Mouse (Mus musculus) forebrain, embryonic 10.5 days (tissue): Measurements from ENCODE around the gene Lrfn3. TPM values are rescaled to one million over a fixed set of nuclear protein-coding genes. Genes with fewer than 3 reads are reported as not detected.
A peak's percentile ranks its signal among the peaks of the same experiment; 100 is the strongest.

Experiments used
- DNase-seq: peaks from one replicate; pipeline ENCODE4 v3.0.0-alpha.2; 2017; ENCODE audit warnings: low spot score; ENCODE audit errors: extremely low spot score
- H3K27ac ChIP-seq: fragments of 300-500 bp; sonication (generic); 2 replicates; pipeline ENCODE4 v1.5.1; 2016; ENCODE audit warnings: mild to moderate bottlenecking
- H3K27me3 ChIP-seq: fragments of 300-500 bp; sonication (generic); 2 replicates; pipeline ENCODE4 v1.6.1; 2016; ENCODE audit warnings: mild to moderate bottlenecking; ENCODE audit not compliant: poor library complexity, severe bottlenecking
- H3K36me3 ChIP-seq: fragments of 300-500 bp; sonication (generic); replicated peaks from 2 replicates; pipeline ENCODE4 v1.6.1; 2016; ENCODE audit warnings: mild to moderate bottlenecking, moderate library complexity
- H3K4me1 ChIP-seq: fragments of 300-500 bp; sonication (generic); 2 replicates; pipeline ENCODE4 v1.6.1; 2016
- H3K4me3 ChIP-seq: fragments of 300-500 bp; sonication (generic); 2 replicates; pipeline ENCODE4 v1.5.1; 2016; ENCODE audit warnings: mild to moderate bottlenecking, moderate library complexity
- H3K9me3 ChIP-seq: fragments of 300-500 bp; sonication (generic); 2 replicates; pipeline ENCODE4 v1.6.1; 2016; ENCODE audit warnings: mild to moderate bottlenecking, moderate library complexity
- WGBS: fragments of 180-500 bp; shearing (Covaris S2); methylation state at CpG from one replicate; pipeline ENCODE4 v1.1.7; 2016; 5-methylcytosine and 5-hydroxymethylcytosine counted together
- polyA plus RNA-seq: library from polyadenylated mRNA; unstranded; fragments of >200 nt; fragmentation: Nextera tagmentation; extraction: Ambion mirVana; gene quantifications from 2 replicates; pipeline ENCODE4 v1.2.1, GENCODE M21; 2016

Gene Lrfn3
- polyA plus RNA-seq, 1 experiment from 2014 or later, result 5.3 TPM

GRCm38 (mm10) chr7:30367466-30367865 is 4.9 kb upstream of the Lrfn3 start:
- Histone ChIP-seq H3K9me3 (no peaks in the 10 kb centered on the region), H3K4me1 (peaks cover 15% of the 10 kb centered on the region), H3K27ac (no peak overlapping the region), H3K36me3 (no peaks in the 10 kb centered on the region), H3K4me3 (no peak overlapping the region), H3K27me3 (peaks cover 20% of the 10 kb centered on the region)
- no peak for DNase-seq
- 78% methylated on average over 2 of the region's 2 CpGs for WGBS

- H3K9me3 ChIP-seq, result peaks cover 10% of the 10 kb centered on the region
- H3K36me3 ChIP-seq, result peaks cover 19% of the 10 kb centered on the region
- peaks cover 20% of the 10 kb centered on the region for H3K27me3 ChIP-seq
- H3K4me1 ChIP-seq, result peaks cover 50% of the 10 kb centered on the region
- peak overlapping the region; percentile 87 for H3K4me3 ChIP-seq
- no peak overlapping the region for H3K27ac ChIP-seq
- DNase-seq, result no peak
- 72% methylated on average over 6 of the region's 6 CpGs for WGBS
Observed at GRCm38 (mm10) chr7:30363344-30363738, 769 bp upstream of the Lrfn3 start.

- peaks cover 49% of the 10 kb centered on the region for H3K4me1 ChIP-seq
- H3K9me3 ChIP-seq, result peaks cover 10% of the 10 kb centered on the region
- no peak overlapping the region for H3K27ac ChIP-seq
- peaks cover 37% of the 10 kb centered on the region for H3K36me3 ChIP-seq
- peak overlapping the region; percentile 7; the same call in 1 of the 2 replicates for H3K4me3 ChIP-seq
- 94% methylated on average over 17 of the region's 17 CpGs for WGBS
- no peak for DNase-seq
- peaks cover 16% of the 10 kb centered on the region for H3K27me3 ChIP-seq
Observed at GRCm38 (mm10) chr7:30360028-30360427, 2.5 kb downstream of the Lrfn3 start.

GRCm38 (mm10) chr7:30359276-30359865 is 3.2 kb downstream of the Lrfn3 start:
- H3K4me1 ChIP-seq, result peaks cover 49% of the 10 kb centered on the region

GRCm38 (mm10) chr7:30358378-30359186 is 4.0 kb downstream of the Lrfn3 start:
- peaks cover 39% of the 10 kb centered on the region for H3K36me3 ChIP-seq
- no peak overlapping the region for H3K4me3 ChIP-seq
- H3K9me3 ChIP-seq, result peaks cover 10% of the 10 kb centered on the region
- DNase-seq, result no peak
- peaks cover 3% of the 10 kb centered on the region for H3K27me3 ChIP-seq
- peaks cover 54% of the 10 kb centered on the region for H3K4me1 ChIP-seq
- WGBS, result 81% methylated on average over 7 of the region's 7 CpGs
- peak overlapping the region; percentile 11; the same call in 1 of the 2 replicates for H3K27ac ChIP-seq

More at GRCm38 (mm10) chr7:30359276-30359865, 3.2 kb downstream of the Lrfn3 start:
- no peak overlapping the region for H3K4me3 ChIP-seq
- H3K27me3 ChIP-seq, result peaks cover 11% of the 10 kb centered on the region
- no peak overlapping the region for H3K27ac ChIP-seq
- 89% methylated on average over 31 of the region's 31 CpGs for WGBS
- H3K9me3 ChIP-seq, result peaks cover 10% of the 10 kb centered on the region
- peaks cover 39% of the 10 kb centered on the region for H3K36me3 ChIP-seq
- no peak for DNase-seq

GRCm38 (mm10) chr7:30354059-30354458 is 8.5 kb downstream of the Lrfn3 start:
- 76% methylated on average over 4 of the region's 4 CpGs for WGBS
- H3K27ac ChIP-seq, result 0 out of 2 replicates have a peak overlapping the region, but pooled peaks have one; percentile 25
- peaks cover 21% of the 10 kb centered on the region for H3K36me3 ChIP-seq
- peaks cover 13% of the 10 kb centered on the region for H3K27me3 ChIP-seq
- H3K4me1 ChIP-seq, result peaks cover 11% of the 10 kb centered on the region
- no peak for DNase-seq
- no peaks in the 10 kb centered on the region for H3K9me3 ChIP-seq
- no peak overlapping the region for H3K4me3 ChIP-seq

- Histone ChIP-seq H3K9me3 (no peaks in the 10 kb centered on the region), H3K27ac (no peak overlapping the region), H3K27me3 (peaks cover 20% of the 10 kb centered on the region), H3K4me3 (no peak overlapping the region), H3K36me3 (peaks cover 19% of the 10 kb centered on the region), H3K4me1 (peaks cover 10% of the 10 kb centered on the region)
- WGBS, result 23% methylated on average over 6 of the region's 6 CpGs
- peak; percentile 47 for DNase-seq
Observed at GRCm38 (mm10) chr7:30353279-30353822, 9.2 kb downstream of the Lrfn3 start.

GRCm38 (mm10) chr7:30347828-30348227 is 14.7 kb downstream of the Lrfn3 start:
- H3K4me1 ChIP-seq, result peaks cover 3% of the 10 kb centered on the region
- WGBS, result 2% methylated on average over 30 of the region's 30 CpGs
- H3K27ac ChIP-seq, result no peak overlapping the region
- H3K4me3 ChIP-seq, result peak overlapping the region; percentile 16
- DNase-seq, result peak; percentile 69
- peaks cover 42% of the 10 kb centered on the region for H3K27me3 ChIP-seq
- no peaks in the 10 kb centered on the region for H3K36me3 ChIP-seq
- H3K9me3 ChIP-seq, result no peaks in the 10 kb centered on the region

GRCm38 (mm10) chr7:30346635-30347379 is 15.8 kb downstream of the Lrfn3 start:
- peaks cover 42% of the 10 kb centered on the region for H3K27me3 ChIP-seq
- WGBS, result 26% methylated on average over 21 of the region's 21 CpGs
- no peak overlapping the region for H3K27ac ChIP-seq
- H3K4me1 ChIP-seq, result peaks cover 3% of the 10 kb centered on the region; the same call in 1 of the 2 replicates
- H3K36me3 ChIP-seq, result no peaks in the 10 kb centered on the region
- H3K4me3 ChIP-seq, result no peak overlapping the region
- no peaks in the 10 kb centered on the region for H3K9me3 ChIP-seq
- peak; percentile 72 for DNase-seq

GRCm38 (mm10) chr7:30339432-30340109 is 23.0 kb downstream of the Lrfn3 start:
- Histone ChIP-seq H3K4me3 (no peak overlapping the region), H3K27me3 (peaks cover 22% of the 10 kb centered on the region), H3K36me3 (no peaks in the 10 kb centered on the region), H3K27ac (no peak overlapping the region), H3K4me1 (0 out of 2 replicates have a peak, but pooled peaks cover 2% of the 10 kb centered on the region), H3K9me3 (no peaks in the 10 kb centered on the region)
- DNase-seq, result no peak
- 74% methylated on average over 5 of the region's 5 CpGs for WGBS

- no peaks in the 10 kb centered on the region for H3K36me3 ChIP-seq
- no peak overlapping the region for H3K4me3 ChIP-seq
- H3K9me3 ChIP-seq, result no peaks in the 10 kb centered on the region
- DNase-seq, result peak; percentile 84
- peaks cover 12% of the 10 kb centered on the region for H3K4me1 ChIP-seq
- WGBS, result 4% methylated on average over 9 of the region's 9 CpGs
- peaks cover 42% of the 10 kb centered on the region for H3K27me3 ChIP-seq
- no peak overlapping the region for H3K27ac ChIP-seq
Observed at GRCm38 (mm10) chr7:30336384-30336783, 26.2 kb downstream of the Lrfn3 start.

GRCm38 (mm10) chr7:30335688-30336087 is 26.9 kb downstream of the Lrfn3 start:
- Histone ChIP-seq H3K9me3 (no peaks in the 10 kb centered on the region), H3K4me1 (peaks cover 16% of the 10 kb centered on the region), H3K27me3 (peaks cover 42% of the 10 kb centered on the region), H3K27ac (no peak overlapping the region), H3K36me3 (no peaks in the 10 kb centered on the region), H3K4me3 (no peak overlapping the region)
- WGBS, result 82% methylated on average over 6 of the region's 6 CpGs
- no peak for DNase-seq
